Mouse (Mus musculus) megakaryocyte, embryonic 14.5 days (primary cell): ENCODE results near the gene Gria1. TPM values are rescaled to one million over a fixed set of nuclear protein-coding genes. Genes with fewer than 3 reads are reported as not detected.

ENCODE experiments used
- H3K27me3 ChIP-seq: replicated peaks from 2 replicates; pipeline ENCODE3; 2012; ENCODE audit warnings: inconsistent platforms
- H3K36me3 ChIP-seq: replicated peaks from 2 replicates; pipeline ENCODE3; 2012; ENCODE audit warnings: low read length, inconsistent platforms, mixed read lengths
- H3K4me1 ChIP-seq: 2 replicates; pipeline ENCODE4 v1.6.1; 2012; ENCODE audit warnings: inconsistent platforms
- H3K4me3 ChIP-seq: replicated peaks from 2 replicates; pipeline ENCODE3; 2012; ENCODE audit warnings: moderate library complexity, mild to moderate bottlenecking, inconsistent platforms
- H3K9me3 ChIP-seq: 2 replicates; pipeline ENCODE4 v1.6.1; 2012; ENCODE audit warnings: inconsistent platforms
- FLI1 ChIP-seq: IDR thresholded peaks from 2 replicates; pipeline ENCODE4 v1.6.1; 2012; ENCODE audit warnings: low read length, inconsistent platforms, mixed read lengths
- GATA1 ChIP-seq: IDR thresholded peaks from 3 replicates; pipeline ENCODE4 v1.6.1; 2012; ENCODE audit warnings: mixed read lengths, low read length, inconsistent platforms, borderline replicate concordance
- polyA plus RNA-seq: library from polyadenylated mRNA; stranded (reverse); fragments of >175 nt; gene quantifications from 2 replicates; pipeline ENCODE4 v1.2.3, GENCODE M21; 2012; ENCODE audit warnings: low replicate concordance; ENCODE audit not compliant: insufficient read depth

The Gria1 gene
- polyA plus RNA-seq, 1 experiment: not detected

DNA sequence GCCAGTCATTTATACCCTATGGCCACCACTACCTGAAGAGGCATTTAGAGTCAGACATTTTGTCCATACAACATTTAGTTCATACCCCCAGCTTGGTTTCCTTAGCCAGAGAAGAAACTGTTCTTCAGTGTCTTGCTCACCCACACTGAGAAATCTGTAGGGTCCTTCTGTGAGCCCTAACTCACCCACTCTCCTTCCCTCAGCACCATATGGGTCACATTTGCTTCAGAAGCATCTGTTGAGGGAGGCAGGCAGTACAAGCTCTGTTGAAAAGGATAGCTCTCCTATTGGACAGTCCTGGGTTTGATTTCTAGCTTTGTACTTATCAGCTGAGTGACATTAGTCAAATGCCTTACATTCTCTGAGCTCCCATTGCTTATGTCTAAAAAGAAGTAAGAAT lies 196.1 kb downstream of the Gria1 start:
- H3K4me1 ChIP-seq: no peaks in the 10 kb centered on the region
- H3K9me3 ChIP-seq: peaks cover 5% of the 10 kb centered on the region; the same call in 1 of the 2 replicates
- no peak for TF ChIP-seq FLI1
- TF ChIP-seq GATA1: no peak
- no peaks in the 10 kb centered on the region for H3K36me3 ChIP-seq
- no peaks in the 10 kb centered on the region for H3K27me3 ChIP-seq
- H3K4me3 ChIP-seq: no peak overlapping the region

GRCm38 (mm10) chr11:57214079-57214478 lies 202.9 kb downstream of the Gria1 start:
- Histone ChIP-seq H3K4me1 (no peaks in the 10 kb centered on the region), H3K36me3 (no peaks in the 10 kb centered on the region), H3K27me3 (no peaks in the 10 kb centered on the region), H3K9me3 (0 out of 2 replicates have a peak, but pooled peaks cover 10% of the 10 kb centered on the region), H3K4me3 (no peak overlapping the region)
- TF ChIP-seq GATA1: no peak
- no peak for TF ChIP-seq FLI1

GRCm38 (mm10) chr11:57214583-57214982 lies 203.4 kb downstream of the Gria1 start:
- no peak for TF ChIP-seq FLI1
- no peak for TF ChIP-seq GATA1
- Histone ChIP-seq H3K9me3 (0 out of 2 replicates have a peak, but pooled peaks cover 10% of the 10 kb centered on the region), H3K36me3 (no peaks in the 10 kb centered on the region), H3K4me3 (no peak overlapping the region), H3K4me1 (no peaks in the 10 kb centered on the region), H3K27me3 (no peaks in the 10 kb centered on the region)

- H3K27me3 ChIP-seq: no peaks in the 10 kb centered on the region
- H3K4me3 ChIP-seq: no peak overlapping the region
- H3K36me3 ChIP-seq: no peaks in the 10 kb centered on the region
- no peak for TF ChIP-seq GATA1
- no peak for TF ChIP-seq FLI1
- H3K4me1 ChIP-seq: peaks cover 8% of the 10 kb centered on the region; the same call in 1 of the 2 replicates
- no peaks in the 10 kb centered on the region for H3K9me3 ChIP-seq
These were observed 211.8 kb downstream of the Gria1 start for GRCm38 (mm10) chr11:57222797-57223569.

DNA sequence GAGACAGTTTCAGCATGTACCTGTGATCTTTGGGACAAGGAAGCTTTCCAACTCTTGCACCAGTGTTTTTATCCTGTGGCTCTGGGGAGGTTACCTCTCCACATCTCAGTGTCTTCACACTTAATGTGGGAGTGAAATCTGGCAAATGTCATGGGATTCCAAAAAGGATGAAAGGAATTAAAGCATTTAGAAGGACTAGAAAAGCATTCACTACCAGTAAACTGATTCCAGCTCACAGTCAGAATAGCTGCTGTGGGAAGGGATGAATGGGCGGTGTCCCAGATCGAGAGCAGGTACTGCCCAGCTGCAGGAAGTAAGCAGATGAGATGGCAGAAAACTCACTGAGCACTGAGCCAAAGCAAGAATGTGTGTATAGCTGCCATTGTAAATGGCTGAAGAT lies 224.3 kb downstream of the Gria1 start:
- Histone ChIP-seq H3K4me1 (peaks cover under 1% of the 10 kb centered on the region; the same call in 1 of the 2 replicates), H3K9me3 (no peaks in the 10 kb centered on the region), H3K36me3 (no peaks in the 10 kb centered on the region), H3K4me3 (no peak overlapping the region), H3K27me3 (peaks cover 1% of the 10 kb centered on the region)
- TF ChIP-seq GATA1: no peak
- TF ChIP-seq FLI1: no peak

GRCm38 (mm10) chr11:57236431-57236830 lies 225.2 kb downstream of the Gria1 start:
- H3K4me1 ChIP-seq: peaks cover 11% of the 10 kb centered on the region
- no peaks in the 10 kb centered on the region for H3K36me3 ChIP-seq
- H3K9me3 ChIP-seq: no peaks in the 10 kb centered on the region
- TF ChIP-seq GATA1 (no peak), FLI1 (no peak)
- peaks cover 1% of the 10 kb centered on the region for H3K27me3 ChIP-seq
- H3K4me3 ChIP-seq: no peak overlapping the region

- TF ChIP-seq GATA1 (no peak), FLI1 (no peak)
- peaks cover 25% of the 10 kb centered on the region for H3K4me1 ChIP-seq
These were observed 228.6 kb downstream of the Gria1 start for GRCm38 (mm10) chr11:57239758-57240157.

GRCm38 (mm10) chr11:57243835-57244234 lies 232.6 kb downstream of the Gria1 start:
- TF ChIP-seq FLI1 (no peak), GATA1 (no peak)
- H3K36me3 ChIP-seq: no peaks in the 10 kb centered on the region
- H3K9me3 ChIP-seq: no peaks in the 10 kb centered on the region
- peaks cover 26% of the 10 kb centered on the region for H3K4me1 ChIP-seq
- H3K27me3 ChIP-seq: no peaks in the 10 kb centered on the region
- no peak overlapping the region for H3K4me3 ChIP-seq

More at GRCm38 (mm10) chr11:57239758-57240157, 228.6 kb downstream of the Gria1 start:
- Histone ChIP-seq H3K4me3 (no peak overlapping the region), H3K27me3 (no peaks in the 10 kb centered on the region), H3K9me3 (no peaks in the 10 kb centered on the region), H3K36me3 (no peaks in the 10 kb centered on the region)

GRCm38 (mm10) chr11:57244543-57244942 lies 233.4 kb downstream of the Gria1 start:
- TF ChIP-seq GATA1 (no peak), FLI1 (no peak)
- Histone ChIP-seq H3K4me1 (peaks cover 28% of the 10 kb centered on the region), H3K36me3 (no peaks in the 10 kb centered on the region), H3K4me3 (no peak overlapping the region), H3K27me3 (no peaks in the 10 kb centered on the region), H3K9me3 (no peaks in the 10 kb centered on the region)

DNA sequence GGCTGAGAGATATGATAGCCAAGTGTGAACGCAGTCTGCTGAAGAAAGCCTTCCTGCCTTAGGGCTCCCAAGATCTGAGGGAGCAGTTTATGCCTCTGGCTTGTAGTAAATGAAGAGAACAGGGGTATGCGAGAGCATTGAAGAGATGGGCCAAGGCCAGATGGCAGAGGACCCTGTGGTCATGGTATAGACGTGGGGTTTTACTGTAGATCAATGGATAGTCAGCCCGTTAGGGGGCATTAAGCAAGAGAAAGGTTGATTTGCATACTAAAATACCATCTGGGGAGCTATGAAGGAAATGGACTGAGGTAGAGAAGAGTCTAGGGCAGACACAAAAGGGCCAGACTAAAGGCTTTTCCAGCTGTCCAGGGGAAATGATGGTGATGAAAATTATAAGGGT lies 237.7 kb downstream of the Gria1 start:
- Histone ChIP-seq H3K27me3 (peaks cover 2% of the 10 kb centered on the region), H3K4me3 (no peak overlapping the region), H3K4me1 (peaks cover 26% of the 10 kb centered on the region), H3K36me3 (no peaks in the 10 kb centered on the region), H3K9me3 (no peaks in the 10 kb centered on the region)
- TF ChIP-seq FLI1: no peak
